Mouse (Mus musculus) lung, embryonic 16.5 days (tissue): ENCODE measurements around the gene Sumf1. TPM values are rescaled to one million over a fixed set of nuclear protein-coding genes. Genes with fewer than 3 reads are reported as not detected.
A peak's percentile ranks its signal among the peaks of the same experiment; 100 is the strongest.

Experiments used
- ATAC-seq: fragments of 200-750 bp; cut with Nextera tagmentation; 2 replicates; pipeline ENCODE4 v1.8.0; 2017; ENCODE audit warnings: low read depth, mild to moderate bottlenecking, moderate library complexity
- H3K27ac ChIP-seq: fragments of 300-500 bp; sonication (generic); 2 replicates; pipeline ENCODE4 v1.5.1; 2014; ENCODE audit warnings: mild to moderate bottlenecking, control low read depth, low read length
- H3K27me3 ChIP-seq: fragments of 300-500 bp; sonication (generic); 2 replicates; pipeline ENCODE4 v1.6.1; 2014; ENCODE audit warnings: low read depth, low read length, mixed read lengths; ENCODE audit not compliant: control insufficient read depth, insufficient read depth
- H3K36me3 ChIP-seq: fragments of 300-500 bp; sonication (generic); 2 replicates; pipeline ENCODE4 v1.6.1; 2014; ENCODE audit warnings: low read length; ENCODE audit not compliant: control insufficient read depth, insufficient read depth
- H3K4me1 ChIP-seq: fragments of 300-500 bp; sonication (generic); replicated peaks from 2 replicates; pipeline ENCODE4 v1.6.1; 2014; ENCODE audit warnings: low read length, mixed read lengths; ENCODE audit not compliant: control insufficient read depth, insufficient read depth
- H3K4me2 ChIP-seq: fragments of 300-500 bp; sonication (generic); 2 replicates; pipeline ENCODE4 v1.6.1; 2014; ENCODE audit warnings: low read depth, low read length, control low read depth
- H3K4me3 ChIP-seq: fragments of 300-500 bp; sonication (generic); 2 replicates; pipeline ENCODE4 v1.5.1; 2014; ENCODE audit warnings: mild to moderate bottlenecking, low read length, control low read depth
- H3K9ac ChIP-seq: fragments of 300-500 bp; sonication (generic); 2 replicates; pipeline ENCODE4 v1.6.1; 2014; ENCODE audit warnings: low read length, control low read depth
- H3K9me3 ChIP-seq: fragments of 300-500 bp; sonication (generic); 2 replicates; pipeline ENCODE4 v1.6.1; 2016; ENCODE audit warnings: low read length; ENCODE audit not compliant: control insufficient read depth
- WGBS: fragments of 180-500 bp; shearing (Covaris S2); extraction: QIAGEN DNeasy Blood & Tissue Kit; methylation state at CpG from one replicate; pipeline ENCODE4 v1.1.7; 2014; 5-methylcytosine and 5-hydroxymethylcytosine counted together
- polyA plus RNA-seq: library from polyadenylated mRNA; unstranded; fragments of >200 nt; fragmentation: Nextera tagmentation; extraction: Ambion mirVana; gene quantifications from 2 replicates; pipeline ENCODE4 v1.2.1, GENCODE M21; 2015

Sumf1 gene
- polyA plus RNA-seq, 1 experiment from 2014 or later, result 26.7 TPM

GRCm38 (mm10) chr6:108125474-108125873, 59.9 kb downstream of the Sumf1 start:
- H3K36me3 ChIP-seq, result no peaks in the 10 kb centered on the region
- no peak overlapping the region for H3K4me3 ChIP-seq
- no peak overlapping the region for H3K9ac ChIP-seq
- H3K27ac ChIP-seq, result no peak overlapping the region
- no peak overlapping the region for H3K4me2 ChIP-seq
- no peaks in the 10 kb centered on the region for H3K27me3 ChIP-seq
- no peaks in the 10 kb centered on the region for H3K9me3 ChIP-seq
- 91% methylated on average over 1 of the region's 1 CpGs for WGBS
- H3K4me1 ChIP-seq, result no peaks in the 10 kb centered on the region
- no peak for ATAC-seq

- Histone ChIP-seq H3K36me3 (no peaks in the 10 kb centered on the region), H3K9me3 (no peaks in the 10 kb centered on the region), H3K4me3 (no peak overlapping the region), H3K27ac (no peak overlapping the region), H3K27me3 (no peaks in the 10 kb centered on the region), H3K9ac (no peak overlapping the region), H3K4me1 (no peaks in the 10 kb centered on the region), H3K4me2 (no peak overlapping the region)
- 88% methylated on average over 6 of the region's 6 CpGs for WGBS
- ATAC-seq, result no peak
These were observed 67.5 kb downstream of the Sumf1 start for GRCm38 (mm10) chr6:108117881-108118280.

GRCm38 (mm10) chr6:108114971-108115370, 70.4 kb downstream of the Sumf1 start:
- Histone ChIP-seq H3K9ac (no peak overlapping the region), H3K4me1 (0 out of 2 replicates have a peak, but pooled peaks cover 3% of the 10 kb centered on the region), H3K9me3 (no peaks in the 10 kb centered on the region), H3K4me3 (no peak overlapping the region), H3K27ac (no peak overlapping the region), H3K4me2 (no peak overlapping the region), H3K27me3 (no peaks in the 10 kb centered on the region), H3K36me3 (no peaks in the 10 kb centered on the region)
- 95% methylated on average over 1 of the region's 1 CpGs for WGBS
- no peak for ATAC-seq

- H3K27me3 ChIP-seq, result no peaks in the 10 kb centered on the region
- ATAC-seq, result no peak
- H3K4me3 ChIP-seq, result no peak overlapping the region
- H3K9ac ChIP-seq, result no peak overlapping the region
- no peak overlapping the region for H3K27ac ChIP-seq
- H3K36me3 ChIP-seq, result peaks cover 2% of the 10 kb centered on the region; the same call in 1 of the 2 replicates
- 0 out of 2 replicates have a peak, but pooled peaks cover 3% of the 10 kb centered on the region for H3K4me1 ChIP-seq
- H3K9me3 ChIP-seq, result no peaks in the 10 kb centered on the region
- H3K4me2 ChIP-seq, result no peak overlapping the region
These were observed 73.7 kb downstream of the Sumf1 start for GRCm38 (mm10) chr6:108111693-108112092.

GRCm38 (mm10) chr6:108110336-108110735, 75.0 kb downstream of the Sumf1 start:
- Histone ChIP-seq H3K36me3 (peaks cover 2% of the 10 kb centered on the region; the same call in 1 of the 2 replicates), H3K4me3 (no peak overlapping the region), H3K9ac (no peak overlapping the region), H3K4me2 (no peak overlapping the region), H3K27ac (no peak overlapping the region), H3K9me3 (no peaks in the 10 kb centered on the region), H3K4me1 (0 out of 2 replicates have a peak, but pooled peaks cover 3% of the 10 kb centered on the region), H3K27me3 (no peaks in the 10 kb centered on the region)
- ATAC-seq, result no peak
- WGBS, result 51% methylated on average over 4 of the region's 4 CpGs

GRCm38 (mm10) chr6:108107376-108107775, 78.0 kb downstream of the Sumf1 start:
- no peak overlapping the region for H3K27ac ChIP-seq
- no peak overlapping the region for H3K4me3 ChIP-seq
- 0 out of 2 replicates have a peak, but pooled peaks cover 3% of the 10 kb centered on the region for H3K4me1 ChIP-seq
- ATAC-seq, result no peak
- H3K36me3 ChIP-seq, result peaks cover 2% of the 10 kb centered on the region; the same call in 1 of the 2 replicates
- no peaks in the 10 kb centered on the region for H3K27me3 ChIP-seq
- H3K9me3 ChIP-seq, result no peaks in the 10 kb centered on the region
- H3K4me2 ChIP-seq, result no peak overlapping the region
- H3K9ac ChIP-seq, result no peak overlapping the region

GRCm38 (mm10) chr6:108101936-108102830, 83.2 kb downstream of the Sumf1 start:
- H3K4me1 ChIP-seq, result no peaks in the 10 kb centered on the region
- no peaks in the 10 kb centered on the region for H3K9me3 ChIP-seq
- no peak for ATAC-seq
- no peak overlapping the region for H3K9ac ChIP-seq
- H3K4me2 ChIP-seq, result no peak overlapping the region
- H3K36me3 ChIP-seq, result no peaks in the 10 kb centered on the region
- H3K27me3 ChIP-seq, result no peaks in the 10 kb centered on the region
- 73% methylated on average over 10 of the region's 10 CpGs for WGBS
- no peak overlapping the region for H3K27ac ChIP-seq
- no peak overlapping the region for H3K4me3 ChIP-seq

GRCm38 (mm10) chr6:108098846-108099217, 86.5 kb downstream of the Sumf1 start:
- ATAC-seq, result no peak
- Histone ChIP-seq H3K4me1 (no peaks in the 10 kb centered on the region), H3K4me3 (no peak overlapping the region), H3K4me2 (0 out of 2 replicates have a peak overlapping the region, but pooled peaks have one; percentile 26), H3K9me3 (no peaks in the 10 kb centered on the region), H3K9ac (0 out of 2 replicates have a peak overlapping the region, but pooled peaks have one; percentile 2), H3K27me3 (no peaks in the 10 kb centered on the region), H3K36me3 (no peaks in the 10 kb centered on the region), H3K27ac (no peak overlapping the region)
- WGBS, result 78% methylated on average over 3 of the region's 3 CpGs

GRCm38 (mm10) chr6:108098171-108098845, 87.1 kb downstream of the Sumf1 start:
- Histone ChIP-seq H3K9me3 (no peaks in the 10 kb centered on the region), H3K9ac (0 out of 2 replicates have a peak overlapping the region, but pooled peaks have one; percentile 2), H3K27me3 (no peaks in the 10 kb centered on the region), H3K4me2 (0 out of 2 replicates have a peak overlapping the region, but pooled peaks have one; percentile 26), H3K4me3 (no peak overlapping the region), H3K27ac (no peak overlapping the region), H3K36me3 (no peaks in the 10 kb centered on the region), H3K4me1 (no peaks in the 10 kb centered on the region)
- peak; percentile 70; the same call in 1 of the 2 replicates for ATAC-seq
- 19% methylated on average over 9 of the region's 9 CpGs for WGBS
